Mouse (Mus musculus): Measurements from ENCODE around the gene Cse1l.

- TF ChIP-seq POLR2A (IDR thresholded peaks at IDR 0.05; ENCODE audit: borderline replicate concordance, control insufficient read depth, low read depth, low read length) (no peak), CTCF (IDR thresholded peaks at IDR 0.05; ENCODE audit: control insufficient read depth, insufficient read depth, low read length) (no peak)
These were observed 74.3 kb downstream of the Cse1l start for GRCm38 (mm10) chr2:166980161-166980560.
